ENCODE assay signal across 23 mouse cellular contexts in genomic region chr1:152845211-152845730, GRCm38 (mm10). TPM values are rescaled to one million over a fixed set of nuclear protein-coding genes. Genes with fewer than 3 reads are reported as not detected.
DNase-seq lines count a peak whose midpoint lies in the region; ATAC-seq lines count a peak whose summit lies in the region.
"Had no signal": no experiment of that assay in that cellular context is flagged by ENCODE, and none has a peak within 500 bp of the region (broad histone marks: within the 10 kb centered on the region; RNA-seq: fewer than 3 reads in every experiment).

No protein-coding gene starts in this region.

- WGBS in embryonic facial prominence, embryonic 14.5 days: 74% methylated on average over 3 of the region's 3 CpGs
- 88% methylated on average over 3 of the region's 3 CpGs for WGBS in embryonic facial prominence, embryonic 10.5 days
- WGBS in limb, embryonic 12.5 days: 70% methylated on average over 3 of the region's 3 CpGs
- WGBS in limb, embryonic 10.5 days: 87% methylated on average over 3 of the region's 3 CpGs

- H3K27me3 ChIP-seq in embryonic facial prominence, embryonic 14.5 days (replicated peaks; ENCODE audit: control insufficient read depth, insufficient read depth, low read length): no peaks in the 10 kb centered on the region
- no peaks in the 10 kb centered on the region for H3K27me3 ChIP-seq in embryonic facial prominence, embryonic 10.5 days (replicated peaks; ENCODE audit: low read depth, poor library complexity, severe bottlenecking)
- H3K27me3 ChIP-seq in limb, embryonic 12.5 days: no peaks in the 10 kb centered on the region
- H3K27me3 ChIP-seq in limb, embryonic 10.5 days (ENCODE audit: low read depth, poor library complexity, severe bottlenecking): no peaks in the 10 kb centered on the region
- H3K27me3 ChIP-seq: embryonic facial prominence, embryonic 13.5 days; forebrain, embryonic 13.5 days; heart, embryonic 15.5 days had no signal

- H3K4me1 ChIP-seq in embryonic facial prominence, embryonic 14.5 days (ENCODE audit: control insufficient read depth, insufficient read depth, low read length): no peaks in the 10 kb centered on the region
- no peaks in the 10 kb centered on the region for H3K4me1 ChIP-seq in embryonic facial prominence, embryonic 10.5 days
- H3K4me1 ChIP-seq in limb, embryonic 12.5 days (replicated peaks): no peaks in the 10 kb centered on the region
- H3K4me1 ChIP-seq in limb, embryonic 10.5 days: no peaks in the 10 kb centered on the region
- H3K4me1 ChIP-seq: embryonic facial prominence, embryonic 13.5 days; forebrain, embryonic 13.5 days; heart, embryonic 10.5 days; hindbrain, embryonic 10.5 days had no signal

- H3K4me3 ChIP-seq in embryonic facial prominence, embryonic 14.5 days (ENCODE audit: low read depth, low read length): no peak overlapping the region
- H3K4me3 ChIP-seq in embryonic facial prominence, embryonic 10.5 days: no peak overlapping the region
- no peak overlapping the region for H3K4me3 ChIP-seq in limb, embryonic 12.5 days (replicated peaks)
- no peak overlapping the region for H3K4me3 ChIP-seq in limb, embryonic 10.5 days
- H3K4me3 ChIP-seq: embryonic facial prominence, embryonic 13.5 days; forebrain, embryonic 13.5 days; gastrocnemius, adult 2 months; heart, embryonic 10.5 days; heart, embryonic 15.5 days; hindbrain, embryonic 10.5 days had no signal

- no peak overlapping the region for H3K4me2 ChIP-seq in embryonic facial prominence, embryonic 14.5 days (ENCODE audit: low read depth, low read length)
- no peak overlapping the region for H3K4me2 ChIP-seq in limb, embryonic 12.5 days
- H3K4me2 ChIP-seq: embryonic facial prominence, embryonic 13.5 days; forebrain, embryonic 13.5 days; heart, embryonic 15.5 days; hindbrain, embryonic 14.5 days had no signal

- peak; percentile 37; the same call in 1 of the 2 replicates for ATAC-seq in embryonic facial prominence, embryonic 14.5 days (ENCODE audit: low read depth)
- no peak; the same call in 1 of the 2 replicates for ATAC-seq in limb, embryonic 12.5 days (ENCODE audit: insufficient number of reproducible peaks, insufficient read depth, low FRiP score, low TSS enrichment, low read depth)
- ATAC-seq in megakaryocyte progenitor cell, adult 5-6 weeks (replicated peaks; ENCODE audit: poor library complexity): no peak
- ATAC-seq: CD4-positive, CD25-positive, alpha-beta regulatory T cell, adult 4 months; forebrain, embryonic 13.5 days; forebrain, postnatal 0 days; intestine, postnatal 0 days had no signal

- DNase-seq in embryonic facial prominence, embryonic 14.5 days (ENCODE audit: low spot score): peak; percentile 11
- no peak for DNase-seq in embryonic facial prominence, embryonic 10.5 days (ENCODE audit: low spot score)
- no peak for DNase-seq in limb, embryonic 10.5 days (ENCODE audit: low spot score)
- peak; percentile 73 for DNase-seq in ZHBTc4 (ENCODE audit: low read depth, low spot score)
- DNase-seq in right cerebral cortex, postnatal 4 days: no peak
- DNase-seq: adrenal gland, postnatal 14 days; B cell, adult 2 months; cerebellum, adult 11-12 months; cerebellum, adult 9-10 months; cerebellum, postnatal 25 days; forebrain, postnatal 0 days; gastrocnemius, adult 2 months; gastrocnemius, postnatal 25 days had no signal

- H3K27ac ChIP-seq in embryonic facial prominence, embryonic 14.5 days (replicated peaks; ENCODE audit: low read depth, low read length): no peak overlapping the region
- no peak overlapping the region for H3K27ac ChIP-seq in embryonic facial prominence, embryonic 10.5 days (replicated peaks)
- H3K27ac ChIP-seq in limb, embryonic 12.5 days: peak overlapping the region; percentile 41; the same call in 1 of the 2 replicates
- H3K27ac ChIP-seq in limb, embryonic 10.5 days: no peak overlapping the region
- H3K27ac ChIP-seq: embryonic facial prominence, embryonic 13.5 days; forebrain, embryonic 13.5 days; gastrocnemius, adult 2 months; heart, embryonic 10.5 days; heart, embryonic 15.5 days; hindbrain, embryonic 10.5 days; hindbrain, embryonic 14.5 days had no signal

- no peak overlapping the region for H3K9ac ChIP-seq in embryonic facial prominence, embryonic 14.5 days (ENCODE audit: low read depth, low read length)
- H3K9ac ChIP-seq in limb, embryonic 12.5 days (replicated peaks): no peak overlapping the region
- H3K9ac ChIP-seq: embryonic facial prominence, embryonic 13.5 days; forebrain, embryonic 13.5 days; forebrain, postnatal 0 days; heart, embryonic 15.5 days; hindbrain, embryonic 14.5 days had no signal

- peaks cover 92% of the 10 kb centered on the region for H3K36me3 ChIP-seq in embryonic facial prominence, embryonic 14.5 days (ENCODE audit: control insufficient read depth, insufficient read depth, low read length)
- H3K36me3 ChIP-seq in embryonic facial prominence, embryonic 10.5 days (replicated peaks): peaks cover 98% of the 10 kb centered on the region
- H3K36me3 ChIP-seq in limb, embryonic 12.5 days: peaks cover 91% of the 10 kb centered on the region
- peaks cover 98% of the 10 kb centered on the region for H3K36me3 ChIP-seq in limb, embryonic 10.5 days

- no peaks in the 10 kb centered on the region for H3K9me3 ChIP-seq in embryonic facial prominence, embryonic 14.5 days (ENCODE audit: control insufficient read depth, low read length)
- no peaks in the 10 kb centered on the region for H3K9me3 ChIP-seq in embryonic facial prominence, embryonic 10.5 days
- H3K9me3 ChIP-seq in limb, embryonic 12.5 days: no peaks in the 10 kb centered on the region
- no peaks in the 10 kb centered on the region for H3K9me3 ChIP-seq in limb, embryonic 10.5 days (replicated peaks)
- H3K9me3 ChIP-seq: embryonic facial prominence, embryonic 13.5 days; forebrain, embryonic 13.5 days; heart, embryonic 10.5 days; heart, embryonic 15.5 days; hindbrain, embryonic 10.5 days had no signal

RNA-seq across cellular contexts. Expression of gene Ncf2, which starts 45.3 kb away (rescaled TPM):
- 5.9 and 6.1 TPM in 2 replicates for polyA plus RNA-seq in embryonic facial prominence, embryonic 14.5 days (2014; fragmentation: Nextera tagmentation; extraction: Ambion mirVana)
- 2.2 and 2.6 TPM in 2 replicates for polyA plus RNA-seq in embryonic facial prominence, embryonic 10.5 days (2016; fragmentation: Nextera tagmentation; extraction: Ambion mirVana)
- 1.9 and 2.9 TPM in 2 replicates for polyA plus RNA-seq in limb, embryonic 12.5 days (2016; fragmentation: Nextera tagmentation; extraction: Ambion mirVana)
- polyA plus RNA-seq in limb, embryonic 10.5 days (2016; fragmentation: Nextera tagmentation; extraction: Ambion mirVana): 2.4 and 2.5 TPM in 2 replicates
- total RNA-seq in megakaryocyte progenitor cell, adult 5-6 weeks (2015): 85.0 and 90.4 TPM in 2 replicates
- total RNA-seq in megakaryocyte progenitor cell, adult 5-6 weeks (2017): 101 and 119 TPM in 2 replicates

RNA-seq across cellular contexts. Expression of gene Smg7, which starts 57.2 kb away (rescaled TPM):
- 29.5 and 31.6 TPM in 2 replicates for polyA plus RNA-seq in embryonic facial prominence, embryonic 14.5 days (2014; fragmentation: Nextera tagmentation; extraction: Ambion mirVana)
- 40.3 and 40.8 TPM in 2 replicates for polyA plus RNA-seq in embryonic facial prominence, embryonic 10.5 days (2016; fragmentation: Nextera tagmentation; extraction: Ambion mirVana)
- polyA plus RNA-seq in limb, embryonic 12.5 days (2016; fragmentation: Nextera tagmentation; extraction: Ambion mirVana): 28.3 and 34.5 TPM in 2 replicates
- polyA plus RNA-seq in limb, embryonic 10.5 days (2016; fragmentation: Nextera tagmentation; extraction: Ambion mirVana): 37.0 and 38.8 TPM in 2 replicates
- total RNA-seq in megakaryocyte progenitor cell, adult 5-6 weeks (2015): 93.7 and 94.2 TPM in 2 replicates
- total RNA-seq in megakaryocyte progenitor cell, adult 5-6 weeks (2017): 21.4 and 21.8 TPM in 2 replicates

Comparison
In these comparisons a context has a peak if more than half of its experiments do, and no peak if none do; other contexts are left out.
1. DNase-seq: peak in embryonic facial prominence, embryonic 14.5 days (single experiment) and ZHBTc4 (single experiment); none in embryonic facial prominence, embryonic 10.5 days (single experiment), limb, embryonic 10.5 days (single experiment) and right cerebral cortex, postnatal 4 days (single experiment).